Mouse (Mus musculus) limb, embryonic 11.5 days (tissue): ENCODE measurements at regions not wholly inside any gene's neighbourhood (a gene's known extent, or its start where the extent isn't known, plus 50 kb on each side); places are given as distances from the start of the nearest gene placed in this dataset.
A peak's percentile ranks its signal among the peaks of the same experiment; 100 is the strongest.

Source experiments
- ATAC-seq: fragments of 200-750 bp; cut with Nextera tagmentation; 2 replicates; pipeline ENCODE4 v1.8.0; 2017; ENCODE audit warnings: low read depth; ENCODE audit not compliant: insufficient number of reproducible peaks, low FRiP score, low TSS enrichment
- DNase-seq: peaks from one replicate; pipeline ENCODE4 v3.0.0-alpha.2; 2015; ENCODE audit warnings: low spot score
- H3K27ac ChIP-seq: fragments of 300-500 bp; sonication (generic); replicated peaks from 2 replicates; pipeline ENCODE4 v1.5.1; 2014; ENCODE audit warnings: low read depth, mild to moderate bottlenecking, low read length
- H3K27me3 ChIP-seq: fragments of 300-500 bp; sonication (generic); 2 replicates; pipeline ENCODE4 v1.6.1; 2014; ENCODE audit warnings: mild to moderate bottlenecking, low read length, mixed read lengths; ENCODE audit not compliant: control insufficient read depth, insufficient read depth
- H3K36me3 ChIP-seq: fragments of 300-500 bp; sonication (generic); 2 replicates; pipeline ENCODE4 v1.6.1; 2014; ENCODE audit warnings: mild to moderate bottlenecking, low read length, moderate library complexity, mixed read lengths; ENCODE audit not compliant: control insufficient read depth, insufficient read depth
- H3K4me1 ChIP-seq: fragments of 300-500 bp; sonication (generic); 2 replicates; pipeline ENCODE4 v1.6.1; 2014; ENCODE audit warnings: low read length, mixed read lengths; ENCODE audit not compliant: control insufficient read depth, insufficient read depth
- H3K4me2 ChIP-seq: fragments of 300-500 bp; sonication (generic); 2 replicates; pipeline ENCODE4 v1.6.1; 2014; ENCODE audit warnings: low read depth, mild to moderate bottlenecking, moderate library complexity; ENCODE audit not compliant: severe bottlenecking
- H3K4me3 ChIP-seq: fragments of 300-500 bp; sonication (generic); 2 replicates; pipeline ENCODE4 v1.5.1; 2014; ENCODE audit warnings: low read depth, low read length
- H3K9ac ChIP-seq: fragments of 300-500 bp; sonication (generic); 2 replicates; pipeline ENCODE4 v1.6.1; 2014; ENCODE audit warnings: mild to moderate bottlenecking, low read length
- H3K9me3 ChIP-seq: fragments of 300-500 bp; sonication (generic); 2 replicates; pipeline ENCODE4 v1.6.1; 2016; ENCODE audit warnings: low read length; ENCODE audit not compliant: control insufficient read depth
- WGBS: fragments of 180-500 bp; shearing (Covaris S2); extraction: QIAGEN DNeasy Blood & Tissue Kit; methylation state at CpG from one replicate; pipeline ENCODE4 v1.1.7; 2014; 5-methylcytosine and 5-hydroxymethylcytosine counted together

GRCm38 (mm10) chr17:4767947-4768522 lies 226.1 kb upstream of the Arid1b start:
- ATAC-seq: no peak

GRCm38 (mm10) chr17:4769284-4769683 lies 224.8 kb upstream of the Arid1b start:
- Histone ChIP-seq H3K4me3 (no peak overlapping the region), H3K4me1 (no peaks in the 10 kb centered on the region), H3K9me3 (no peaks in the 10 kb centered on the region), H3K36me3 (no peaks in the 10 kb centered on the region), H3K27ac (no peak overlapping the region), H3K9ac (no peak overlapping the region), H3K4me2 (no peak overlapping the region), H3K27me3 (no peaks in the 10 kb centered on the region)
- WGBS: 83% methylated on average over 4 of the region's 4 CpGs
- no peak for DNase-seq
- ATAC-seq: no peak

More at GRCm38 (mm10) chr17:4767947-4768522, 226.1 kb upstream of the Arid1b start:
- no peak for DNase-seq
- Histone ChIP-seq H3K36me3 (no peaks in the 10 kb centered on the region), H3K9me3 (no peaks in the 10 kb centered on the region), H3K4me2 (no peak overlapping the region), H3K4me1 (no peaks in the 10 kb centered on the region), H3K4me3 (no peak overlapping the region), H3K27ac (no peak overlapping the region), H3K27me3 (no peaks in the 10 kb centered on the region), H3K9ac (no peak overlapping the region)
- WGBS: 90% methylated on average over 5 of the region's 5 CpGs

- ATAC-seq: no peak
- no peaks in the 10 kb centered on the region for H3K27me3 ChIP-seq
These were observed 224.1 kb upstream of the Arid1b start for GRCm38 (mm10) chr17:4770052-4770451.

GRCm38 (mm10) chr17:4778161-4778560 lies 216.0 kb upstream of the Arid1b start:
- Histone ChIP-seq H3K36me3 (no peaks in the 10 kb centered on the region), H3K4me1 (no peaks in the 10 kb centered on the region), H3K9ac (no peak overlapping the region), H3K27me3 (no peaks in the 10 kb centered on the region), H3K27ac (no peak overlapping the region), H3K9me3 (no peaks in the 10 kb centered on the region), H3K4me3 (no peak overlapping the region), H3K4me2 (no peak overlapping the region)
- DNase-seq (peak; percentile 87), ATAC-seq (no peak)
- WGBS: 3% methylated on average over 14 of the region's 14 CpGs

More at GRCm38 (mm10) chr17:4770052-4770451, 224.1 kb upstream of the Arid1b start:
- WGBS: 66% methylated on average over 3 of the region's 3 CpGs
- no peaks in the 10 kb centered on the region for H3K36me3 ChIP-seq
- H3K4me1 ChIP-seq: no peaks in the 10 kb centered on the region
- H3K4me2 ChIP-seq: no peak overlapping the region
- no peak overlapping the region for H3K27ac ChIP-seq
- no peak overlapping the region for H3K4me3 ChIP-seq
- H3K9ac ChIP-seq: no peak overlapping the region
- H3K9me3 ChIP-seq: no peaks in the 10 kb centered on the region
- no peak for DNase-seq

GRCm38 (mm10) chr17:4779017-4779416 lies 215.1 kb upstream of the Arid1b start:
- Histone ChIP-seq H3K27ac (no peak overlapping the region), H3K4me2 (no peak overlapping the region), H3K9ac (no peak overlapping the region), H3K36me3 (no peaks in the 10 kb centered on the region), H3K4me3 (no peak overlapping the region), H3K27me3 (no peaks in the 10 kb centered on the region), H3K9me3 (no peaks in the 10 kb centered on the region), H3K4me1 (no peaks in the 10 kb centered on the region)
- WGBS: 90% methylated on average over 10 of the region's 10 CpGs
- ATAC-seq: no peak
- no peak for DNase-seq

GRCm38 (mm10) chr17:4781586-4781985 lies 212.5 kb upstream of the Arid1b start:
- H3K36me3 ChIP-seq: no peaks in the 10 kb centered on the region
- no peaks in the 10 kb centered on the region for H3K27me3 ChIP-seq
- no peak overlapping the region for H3K4me2 ChIP-seq
- no peaks in the 10 kb centered on the region for H3K4me1 ChIP-seq
- 80% methylated on average over 3 of the region's 3 CpGs for whole genome bisulfite sequencing
- no peak overlapping the region for H3K9ac ChIP-seq
- H3K4me3 ChIP-seq: no peak overlapping the region
- H3K9me3 ChIP-seq: no peaks in the 10 kb centered on the region
- ATAC-seq: no peak
- DNase-seq: no peak
- no peak overlapping the region for H3K27ac ChIP-seq

GRCm38 (mm10) chr17:4784296-4784695 lies 209.8 kb upstream of the Arid1b start:
- Histone ChIP-seq H3K9me3 (no peaks in the 10 kb centered on the region), H3K36me3 (no peaks in the 10 kb centered on the region), H3K4me3 (no peak overlapping the region), H3K4me1 (no peaks in the 10 kb centered on the region), H3K27me3 (no peaks in the 10 kb centered on the region), H3K9ac (no peak overlapping the region), H3K27ac (no peak overlapping the region), H3K4me2 (no peak overlapping the region)
- ATAC-seq: no peak
- DNase-seq: no peak
- 65% methylated on average over 5 of the region's 5 CpGs for WGBS

GRCm38 (mm10) chr17:4785281-4785839 lies 208.8 kb upstream of the Arid1b start:
- no peak overlapping the region for H3K4me3 ChIP-seq
- H3K9me3 ChIP-seq: no peaks in the 10 kb centered on the region
- no peaks in the 10 kb centered on the region for H3K27me3 ChIP-seq
- H3K4me1 ChIP-seq: no peaks in the 10 kb centered on the region
- H3K9ac ChIP-seq: no peak overlapping the region
- H3K4me2 ChIP-seq: no peak overlapping the region
- DNase-seq (no peak), ATAC-seq (no peak)
- 63% methylated on average over 6 of the region's 6 CpGs for WGBS
- H3K27ac ChIP-seq: no peak overlapping the region
- no peaks in the 10 kb centered on the region for H3K36me3 ChIP-seq

- Histone ChIP-seq H3K9ac (no peak overlapping the region), H3K4me1 (no peaks in the 10 kb centered on the region), H3K27me3 (no peaks in the 10 kb centered on the region), H3K27ac (no peak overlapping the region), H3K36me3 (no peaks in the 10 kb centered on the region), H3K4me2 (no peak overlapping the region), H3K4me3 (no peak overlapping the region), H3K9me3 (no peaks in the 10 kb centered on the region)
- DNase-seq (no peak), ATAC-seq (no peak)
These were observed 207.6 kb upstream of the Arid1b start for GRCm38 (mm10) chr17:4786524-4786923.
